Mouse (Mus musculus): ENCODE data around the gene Usp47. TPM values are rescaled to one million over a fixed set of nuclear protein-coding genes. Genes with fewer than 3 reads are reported as not detected.
"Not testable (repeated sequence)": the region's sequence is repeated elsewhere in the genome, so short reads cannot be mapped to it uniquely, and the experiment has no call there.

Usp47 gene
- polyA plus RNA-seq, 1 experiment: 37.8 TPM

- Histone ChIP-seq H3K27ac (replicated peaks; ENCODE audit: low read depth, low read length) (no peak overlapping the region), H3K4me3 (ENCODE audit: insufficient read depth, low read depth, low read length) (no peak overlapping the region), H3K4me1 (ENCODE audit: control insufficient read depth, insufficient read depth, insufficient read length, low read length) (no peaks in the 10 kb centered on the region)
Measured at GRCm38 (mm10) chr7:112082636-112083035, 59.3 kb downstream of the Usp47 start.

- Histone ChIP-seq H3K27ac (replicated peaks; ENCODE audit: low read depth, low read length) (no peak overlapping the region), H3K4me3 (ENCODE audit: insufficient read depth, low read depth, low read length) (no peak overlapping the region), H3K4me1 (ENCODE audit: control insufficient read depth, insufficient read depth, insufficient read length, low read length) (no peaks in the 10 kb centered on the region)
Measured at GRCm38 (mm10) chr7:112084222-112084621, 60.9 kb downstream of the Usp47 start.

DNA sequence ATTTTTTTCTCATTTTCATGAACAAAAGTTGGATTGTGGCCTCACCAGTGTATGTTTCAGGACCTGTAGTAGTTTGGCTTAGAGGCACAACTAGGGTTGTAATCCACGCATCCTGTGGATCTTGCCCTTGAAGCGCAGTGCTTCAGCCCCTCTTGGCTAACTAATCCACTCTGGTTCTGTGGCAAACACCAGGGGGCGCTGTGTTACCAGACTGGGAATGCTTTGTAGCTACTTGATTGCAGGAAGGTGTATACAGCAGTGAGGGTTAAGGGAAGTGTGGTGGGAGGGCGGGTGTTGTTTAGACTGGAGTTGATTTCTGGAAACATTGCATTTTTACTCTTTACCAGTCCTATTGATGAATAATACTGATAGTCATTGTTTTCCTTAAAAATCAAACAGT lies 61.8 kb downstream of the Usp47 start:
- Histone ChIP-seq H3K27ac (replicated peaks; ENCODE audit: low read depth, low read length) (no peak overlapping the region), H3K4me3 (ENCODE audit: insufficient read depth, low read depth, low read length) (no peak overlapping the region)

GRCm38 (mm10) chr7:112086186-112086585 lies 62.9 kb downstream of the Usp47 start:
- Histone ChIP-seq H3K4me3 (ENCODE audit: insufficient read depth, low read depth, low read length) (no peak overlapping the region), H3K27ac (replicated peaks; ENCODE audit: low read depth, low read length) (no peak overlapping the region), H3K4me1 (ENCODE audit: control insufficient read depth, insufficient read depth, insufficient read length, low read length) (no peaks in the 10 kb centered on the region)

More for the DNA sequence above, 61.8 kb downstream of the Usp47 start:
- H3K4me1 ChIP-seq (ENCODE audit: control insufficient read depth, insufficient read depth, insufficient read length, low read length): no peaks in the 10 kb centered on the region

- not testable (repeated sequence) for H3K27ac ChIP-seq (replicated peaks; ENCODE audit: low read depth, low read length); H3K4me3 ChIP-seq (ENCODE audit: insufficient read depth, low read depth, low read length); H3K4me1 ChIP-seq (ENCODE audit: control insufficient read depth, insufficient read depth, insufficient read length, low read length)
Measured at GRCm38 (mm10) chr7:112094923-112095322, 71.6 kb downstream of the Usp47 start.

- Histone ChIP-seq H3K4me3 (ENCODE audit: insufficient read depth, low read depth, low read length) (no peak overlapping the region), H3K27ac (replicated peaks; ENCODE audit: low read depth, low read length) (no peak overlapping the region), H3K4me1 (ENCODE audit: control insufficient read depth, insufficient read depth, insufficient read length, low read length) (no peaks in the 10 kb centered on the region)
Measured at GRCm38 (mm10) chr7:112100887-112101286, 77.6 kb downstream of the Usp47 start.

DNA sequence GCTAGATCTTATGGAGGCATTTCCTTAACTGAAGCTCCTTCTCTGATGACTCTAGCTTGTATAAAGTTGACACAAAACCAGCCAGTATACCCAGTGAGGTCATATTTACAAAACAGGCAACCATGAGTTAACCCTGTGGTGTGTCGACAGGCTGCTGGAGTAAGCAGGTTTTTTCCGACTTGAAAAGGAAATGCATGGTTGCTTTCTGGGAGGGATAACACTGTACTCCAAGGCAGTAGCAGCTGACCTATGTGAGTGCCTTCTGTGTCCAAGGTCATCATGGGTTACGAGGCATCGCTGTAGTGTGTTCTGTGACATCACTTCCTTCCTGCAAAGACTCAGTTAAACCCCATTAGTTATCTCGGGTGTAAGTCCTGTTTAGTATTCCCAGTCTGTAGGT lies 79.6 kb downstream of the Usp47 start:
- H3K4me1 ChIP-seq (ENCODE audit: control insufficient read depth, insufficient read depth, insufficient read length, low read length): no peaks in the 10 kb centered on the region
- no peak overlapping the region for H3K27ac ChIP-seq (replicated peaks; ENCODE audit: low read depth, low read length)
- H3K4me3 ChIP-seq (ENCODE audit: insufficient read depth, low read depth, low read length): no peak overlapping the region

- Histone ChIP-seq H3K4me1 (ENCODE audit: control insufficient read depth, insufficient read depth, insufficient read length, low read length) (no peaks in the 10 kb centered on the region), H3K4me3 (ENCODE audit: insufficient read depth, low read depth, low read length) (no peak overlapping the region), H3K27ac (replicated peaks; ENCODE audit: low read depth, low read length) (no peak overlapping the region)
Measured at GRCm38 (mm10) chr7:112103816-112104215, 80.5 kb downstream of the Usp47 start.

DNA sequence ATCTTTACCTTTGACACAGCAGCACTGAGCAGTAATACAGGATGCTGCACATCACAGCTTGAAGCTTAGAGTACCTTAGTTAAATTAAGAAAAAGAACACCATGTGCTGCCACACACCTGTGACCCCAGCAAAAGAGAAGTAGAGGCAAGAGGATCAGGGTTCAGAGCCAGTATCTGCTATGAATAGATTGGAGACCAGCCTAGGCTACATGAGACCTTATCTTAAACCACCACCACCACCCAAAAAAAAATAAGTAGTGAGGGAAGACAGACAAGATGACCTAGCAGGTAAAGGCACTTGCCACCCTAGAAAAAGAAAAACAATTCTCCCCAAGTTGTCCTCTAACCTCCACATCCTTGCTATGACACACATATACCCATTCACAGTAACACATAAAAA lies 85.5 kb downstream of the Usp47 start:
- no peak overlapping the region for H3K27ac ChIP-seq (replicated peaks; ENCODE audit: low read depth, low read length)
- no peak overlapping the region for H3K4me3 ChIP-seq (ENCODE audit: insufficient read depth, low read depth, low read length)
- H3K4me1 ChIP-seq (ENCODE audit: control insufficient read depth, insufficient read depth, insufficient read length, low read length): no peaks in the 10 kb centered on the region

GRCm38 (mm10) chr7:112110638-112111372 lies 87.5 kb downstream of the Usp47 start:
- Histone ChIP-seq H3K27ac (replicated peaks; ENCODE audit: low read depth, low read length) (no peak overlapping the region), H3K4me3 (ENCODE audit: insufficient read depth, low read depth, low read length) (no peak overlapping the region), H3K4me1 (ENCODE audit: control insufficient read depth, insufficient read depth, insufficient read length, low read length) (no peaks in the 10 kb centered on the region)

GRCm38 (mm10) chr7:112117501-112117900 lies 94.2 kb downstream of the Usp47 start:
- peaks cover 6% of the 10 kb centered on the region; the same call in 1 of the 2 replicates for H3K4me1 ChIP-seq (ENCODE audit: control insufficient read depth, insufficient read depth, insufficient read length, low read length)
- H3K4me3 ChIP-seq (ENCODE audit: insufficient read depth, low read depth, low read length): no peak overlapping the region
- no peak overlapping the region for H3K27ac ChIP-seq (replicated peaks; ENCODE audit: low read depth, low read length)

DNA sequence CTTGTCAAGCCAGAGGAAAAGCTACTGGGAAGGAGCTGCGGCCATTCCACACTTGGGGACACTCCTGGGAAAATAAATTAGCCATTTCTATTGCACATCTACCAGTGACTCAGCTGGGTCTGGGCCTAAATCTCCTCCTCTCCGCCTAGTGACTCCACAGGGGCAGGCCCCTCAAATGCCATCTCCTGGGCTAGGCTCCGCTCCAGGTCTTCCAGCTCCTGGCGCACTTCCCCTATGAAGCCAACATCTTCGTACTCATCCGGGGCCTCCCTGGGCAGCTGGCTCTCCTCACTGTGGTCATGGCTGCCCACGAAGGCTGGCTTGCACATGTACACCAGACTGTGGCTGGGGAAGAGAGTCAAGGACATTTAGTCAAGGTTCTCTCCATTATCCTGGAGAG lies 94.8 kb downstream of the Usp47 start:
- Histone ChIP-seq H3K27ac (replicated peaks; ENCODE audit: low read depth, low read length) (no peak overlapping the region), H3K4me1 (ENCODE audit: control insufficient read depth, insufficient read depth, insufficient read length, low read length) (peaks cover 6% of the 10 kb centered on the region; the same call in 1 of the 2 replicates), H3K4me3 (ENCODE audit: insufficient read depth, low read depth, low read length) (no peak overlapping the region)

- Histone ChIP-seq H3K27ac (replicated peaks; ENCODE audit: low read depth, low read length) (no peak overlapping the region), H3K4me3 (ENCODE audit: insufficient read depth, low read depth, low read length) (no peak overlapping the region), H3K4me1 (ENCODE audit: control insufficient read depth, insufficient read depth, insufficient read length, low read length) (peaks cover 6% of the 10 kb centered on the region; the same call in 1 of the 2 replicates)
Measured at GRCm38 (mm10) chr7:112119248-112119647, 95.9 kb downstream of the Usp47 start.

GRCm38 (mm10) chr7:112120861-112121810 lies 97.8 kb downstream of the Usp47 start:
- no peak overlapping the region for H3K27ac ChIP-seq (replicated peaks; ENCODE audit: low read depth, low read length)

DNA sequence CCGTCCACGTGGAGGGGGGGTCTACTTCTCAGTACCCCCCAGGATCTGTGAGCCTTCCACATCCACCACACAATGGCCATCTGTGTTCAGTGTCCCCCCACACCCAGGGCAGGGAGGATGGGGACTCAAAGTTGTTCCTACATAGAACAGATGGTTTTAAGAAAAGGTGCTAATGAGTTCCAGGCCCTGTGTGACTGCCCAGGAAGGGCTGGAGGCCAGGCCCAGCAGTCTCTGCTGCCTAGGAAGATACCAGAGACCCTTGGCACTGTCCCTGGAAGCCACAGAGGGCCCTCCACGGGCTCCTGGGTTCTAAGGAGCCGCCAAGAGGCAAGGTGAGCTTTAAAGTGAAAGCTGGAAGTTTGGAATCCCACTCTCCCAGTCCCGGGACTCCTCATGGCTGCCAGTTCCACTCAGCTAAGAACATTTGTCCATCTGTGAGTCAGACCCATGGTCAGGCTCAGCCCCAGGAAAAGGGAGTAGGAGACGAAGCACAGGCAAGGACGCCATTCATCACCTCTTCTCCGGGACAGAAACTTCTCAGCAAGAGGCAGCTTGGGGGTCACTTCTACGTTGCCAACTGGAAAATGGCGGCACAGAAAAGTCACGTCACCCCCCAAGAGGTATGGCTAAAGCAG lies 98.7 kb downstream of the Usp47 start:
- H3K4me1 ChIP-seq (ENCODE audit: control insufficient read depth, insufficient read depth, insufficient read length, low read length): peaks cover 6% of the 10 kb centered on the region

More at GRCm38 (mm10) chr7:112120861-112121810, 97.8 kb downstream of the Usp47 start:
- no peak overlapping the region for H3K4me3 ChIP-seq (ENCODE audit: insufficient read depth, low read depth, low read length)
- peaks cover 6% of the 10 kb centered on the region for H3K4me1 ChIP-seq (ENCODE audit: control insufficient read depth, insufficient read depth, insufficient read length, low read length)

More for the DNA sequence above, 98.7 kb downstream of the Usp47 start:
- H3K27ac ChIP-seq (replicated peaks; ENCODE audit: low read depth, low read length): no peak overlapping the region
- H3K4me3 ChIP-seq (ENCODE audit: insufficient read depth, low read depth, low read length): no peak overlapping the region
